Mouse (Mus musculus): ENCODE measurements around the gene Trappc2l. TPM values are rescaled to one million over a fixed set of nuclear protein-coding genes. Genes with fewer than 3 reads are reported as not detected.

Trappc2l gene
- polyA plus RNA-seq, 1 experiment, result 70.2 TPM

DNA sequence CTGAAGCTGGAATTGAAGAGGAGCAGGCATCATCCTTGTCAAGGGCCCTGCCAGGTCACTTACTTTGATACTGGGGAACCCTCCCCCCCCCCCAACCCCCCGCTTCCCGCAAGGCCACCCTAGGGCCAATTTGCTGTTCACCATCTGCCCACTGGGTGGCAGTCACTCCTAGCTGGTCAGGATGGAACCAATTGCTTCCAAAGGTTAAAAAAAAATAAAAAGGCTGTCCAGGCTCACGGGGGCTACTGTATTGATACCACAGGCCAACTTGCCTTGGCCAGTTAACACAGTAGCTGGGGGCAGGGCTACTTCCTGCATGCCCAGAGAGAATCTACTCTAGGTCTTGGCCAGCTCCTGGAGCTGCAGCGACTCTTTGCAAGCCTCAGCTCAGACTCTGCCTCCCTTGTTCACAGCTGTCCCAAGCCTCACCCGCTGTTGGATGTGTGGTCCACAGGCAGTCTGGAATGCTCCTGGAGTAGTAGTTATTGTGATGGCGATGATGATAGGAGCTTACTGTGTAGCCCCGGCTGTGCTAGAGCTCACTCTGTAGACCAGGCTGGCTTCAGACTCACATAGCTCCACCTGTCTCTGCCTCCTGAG is 6.6 kb downstream of the Trappc2l start:
- Histone ChIP-seq H3K79me2 (ENCODE audit: control insufficient read depth, insufficient read depth) (no peaks in the 10 kb centered on the region), H3K4me3 (ENCODE audit: insufficient read depth, poor library complexity, severe bottlenecking) (no peak overlapping the region), H3K79me3 (ENCODE audit: low read depth) (no peaks in the 10 kb centered on the region), H3K36me3 (ENCODE audit: control insufficient read depth, insufficient read depth) (no peaks in the 10 kb centered on the region), H3ac (ENCODE audit: control insufficient read depth, insufficient read length, low read depth) (no peak overlapping the region), H3K27me3 (ENCODE audit: control insufficient read depth, insufficient read depth, insufficient read length) (no peaks in the 10 kb centered on the region)
- TF ChIP-seq CTCF (IDR thresholded peaks at IDR 0.05; ENCODE audit: control insufficient read depth, insufficient read depth, insufficient read length) (peak; percentile 45), MAX (IDR thresholded peaks at IDR 0.05) (no peak)

DNA sequence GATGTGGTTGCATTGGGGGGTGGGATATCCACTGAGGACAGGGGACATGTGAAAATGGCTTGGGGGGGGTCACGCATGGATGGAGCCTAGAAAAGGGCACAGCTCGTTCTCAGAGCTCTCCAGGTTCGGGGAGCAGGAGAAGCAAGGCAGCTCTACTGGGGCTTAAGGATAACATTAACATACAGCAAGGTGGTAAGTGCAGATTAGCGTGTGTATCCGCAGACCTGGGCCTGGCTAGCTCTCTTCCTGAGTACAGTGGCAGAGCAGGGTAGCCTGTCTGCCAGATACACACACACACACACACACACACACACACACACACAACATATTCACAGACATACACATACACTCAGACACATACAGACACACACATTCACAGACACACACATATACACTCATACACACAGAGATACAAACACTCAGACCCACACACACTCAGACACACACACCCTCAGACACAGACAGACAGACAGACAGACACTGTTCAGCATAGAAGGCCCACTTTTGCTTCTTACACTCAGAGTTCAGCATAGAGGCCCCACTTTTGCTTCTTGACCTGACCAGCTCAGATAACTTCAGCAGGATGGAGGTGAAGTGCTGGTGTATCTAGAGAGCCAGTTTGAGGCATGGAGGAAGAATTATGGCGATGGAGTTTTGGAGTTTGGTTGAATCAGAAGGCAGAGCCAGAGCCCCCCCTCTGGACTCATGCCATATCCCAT is 7.4 kb downstream of the Trappc2l start:
- no peaks in the 10 kb centered on the region for H3K79me2 ChIP-seq (ENCODE audit: control insufficient read depth, insufficient read depth)
- no peaks in the 10 kb centered on the region for H3K36me3 ChIP-seq (ENCODE audit: control insufficient read depth, insufficient read depth)
- H3K27me3 ChIP-seq (ENCODE audit: control insufficient read depth, insufficient read depth, insufficient read length), result peaks cover under 1% of the 10 kb centered on the region
- no peak overlapping the region for H3K4me3 ChIP-seq (ENCODE audit: insufficient read depth, poor library complexity, severe bottlenecking)
- no peaks in the 10 kb centered on the region for H3K79me3 ChIP-seq (ENCODE audit: low read depth)
- TF ChIP-seq MYOD1 (IDR thresholded peaks at IDR 0.05; ENCODE audit: control insufficient read depth, insufficient read length, low read depth), result no peak
- TF ChIP-seq CEBPB (IDR thresholded peaks at IDR 0.05; ENCODE audit: low read depth), result no peak
- no peak for TF ChIP-seq USF1 (IDR thresholded peaks at IDR 0.05; ENCODE audit: low read depth)
- H3ac ChIP-seq (ENCODE audit: control insufficient read depth, insufficient read length, low read depth), result no peak overlapping the region

DNA sequence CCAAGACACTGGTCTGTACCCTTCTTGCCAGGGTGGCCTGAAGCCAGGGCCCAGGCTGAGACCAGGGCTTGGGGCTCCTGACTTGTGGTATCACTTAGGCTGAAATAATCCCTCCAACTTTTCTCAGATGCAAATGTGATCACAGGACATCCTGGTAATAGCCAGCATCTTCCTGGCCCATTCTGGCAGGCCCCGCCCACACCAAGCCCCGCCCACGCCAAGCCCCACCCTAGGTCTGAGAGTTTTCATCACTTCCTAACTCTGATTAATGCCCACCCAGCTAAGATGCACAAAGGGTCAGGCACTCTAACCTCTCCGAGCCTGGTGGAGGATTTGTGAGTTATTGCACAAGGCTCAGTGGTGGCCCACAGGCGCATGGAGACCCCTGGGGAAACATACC is 9.0 kb downstream of the Trappc2l start:
- Histone ChIP-seq H3K79me2 (ENCODE audit: control insufficient read depth, insufficient read depth) (no peaks in the 10 kb centered on the region), H3K36me3 (ENCODE audit: control insufficient read depth, insufficient read depth) (no peaks in the 10 kb centered on the region), H3K79me3 (ENCODE audit: low read depth) (no peaks in the 10 kb centered on the region), H3K4me3 (ENCODE audit: insufficient read depth, poor library complexity, severe bottlenecking) (no peak overlapping the region), H3K27me3 (ENCODE audit: control insufficient read depth, insufficient read depth, insufficient read length) (peaks cover 16% of the 10 kb centered on the region), H3ac (ENCODE audit: control insufficient read depth, insufficient read length, low read depth) (no peak overlapping the region)
- TF ChIP-seq CEBPB (IDR thresholded peaks at IDR 0.05; ENCODE audit: low read depth) (no peak), USF1 (IDR thresholded peaks at IDR 0.05; ENCODE audit: low read depth) (no peak), MYOG (IDR thresholded peaks at IDR 0.05; ENCODE audit: control insufficient read depth, extremely low read depth, insufficient read length) (no peak)

DNA sequence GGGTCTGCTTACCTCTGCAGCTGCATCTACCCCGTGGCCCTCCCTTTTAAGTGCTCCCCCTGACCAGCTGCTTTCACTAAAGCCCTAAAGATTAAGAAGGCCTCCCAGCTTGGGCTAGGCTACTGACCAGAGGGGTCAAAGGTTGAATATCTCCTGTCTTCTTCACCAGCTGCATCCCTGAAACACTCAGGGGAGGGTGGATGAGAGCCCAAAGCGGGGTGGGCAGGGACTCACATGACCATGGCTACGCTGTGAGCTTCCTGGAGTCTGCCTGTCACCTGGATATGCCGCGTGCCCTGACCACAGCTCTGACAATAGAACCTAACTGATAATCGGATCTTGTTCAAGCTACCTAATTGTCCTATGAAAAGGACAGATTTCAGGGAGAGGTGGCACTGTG is 11.3 kb downstream of the Trappc2l start, which contains the start of gene Pabpn1l:
Pabpn1l (minus strand) TSS at position 13 of the 400 bp plus-strand sequence.
- H3ac ChIP-seq (ENCODE audit: control insufficient read depth, insufficient read length, low read depth), result no peak within 1 kb of the TSS
- peaks cover 39% of the 10 kb centered on the region for H3K27me3 ChIP-seq (ENCODE audit: control insufficient read depth, insufficient read depth, insufficient read length)
- TF ChIP-seq MYOG (IDR thresholded peaks at IDR 0.05; ENCODE audit: control insufficient read depth, extremely low read depth, insufficient read length), result no peak
- TF ChIP-seq MYOD1 (IDR thresholded peaks at IDR 0.05; ENCODE audit: control insufficient read depth, insufficient read length, low read depth), result no peak
- no peak for TF ChIP-seq FOSL1 (IDR thresholded peaks at IDR 0.05; ENCODE audit: insufficient read depth, low read length, poor library complexity, severe bottlenecking)
- no peak for TF ChIP-seq USF1 (IDR thresholded peaks at IDR 0.05; ENCODE audit: low read depth)
- TF ChIP-seq CEBPB (IDR thresholded peaks at IDR 0.05; ENCODE audit: low read depth), result no peak
- TF ChIP-seq CTCF (IDR thresholded peaks at IDR 0.05; ENCODE audit: control insufficient read depth, insufficient read depth, insufficient read length), result no peak
- no peak for TF ChIP-seq MAX (IDR thresholded peaks at IDR 0.05)
- H3K79me3 ChIP-seq (ENCODE audit: low read depth), result no peaks in the 10 kb centered on the region
- H3K36me3 ChIP-seq (ENCODE audit: control insufficient read depth, insufficient read depth), result no peaks in the 10 kb centered on the region
- H3K79me2 ChIP-seq (ENCODE audit: control insufficient read depth, insufficient read depth), result no peaks in the 10 kb centered on the region
- no peak within 1 kb of the TSS for H3K4me3 ChIP-seq (ENCODE audit: insufficient read depth, poor library complexity, severe bottlenecking)

DNA sequence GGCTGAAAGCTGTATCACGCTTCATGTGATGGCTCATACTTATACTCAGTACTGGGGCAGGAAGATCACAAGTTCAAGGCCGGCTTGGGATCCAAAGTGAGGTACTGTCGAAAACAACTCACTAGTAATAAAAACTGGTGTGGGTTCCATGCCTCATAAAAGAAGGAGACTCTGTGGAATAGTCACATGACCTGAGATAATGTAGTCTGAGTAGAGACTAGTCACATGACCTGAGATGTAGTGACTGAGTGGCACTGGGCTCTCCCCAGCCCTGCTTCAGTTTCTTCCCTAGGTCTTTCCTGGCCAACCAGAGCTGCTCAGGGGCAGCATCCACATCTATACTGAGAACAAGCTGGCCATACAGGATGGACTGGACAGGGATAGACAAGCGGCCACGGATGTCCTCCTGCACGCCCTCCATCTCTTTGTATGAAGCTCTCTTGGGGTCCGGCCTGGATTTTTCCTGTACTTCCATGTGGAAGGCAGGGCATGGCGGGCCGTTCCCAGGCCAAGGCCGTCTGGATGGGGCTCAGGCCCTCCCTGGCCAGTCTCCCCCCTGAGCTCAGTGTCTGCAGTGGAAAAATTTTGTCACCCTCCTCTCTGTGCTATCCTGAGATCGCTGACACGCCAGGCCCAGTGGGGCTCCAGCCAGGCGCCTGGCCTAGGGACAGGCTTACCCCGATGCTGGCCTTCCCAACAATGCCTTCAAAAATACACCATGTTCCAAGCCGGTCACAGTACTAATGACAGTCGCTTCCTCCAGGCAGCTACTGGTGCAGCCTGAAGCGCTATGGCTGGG is 12.6 kb downstream of the Trappc2l start:
- no peaks in the 10 kb centered on the region for H3K79me3 ChIP-seq (ENCODE audit: low read depth)
- no peak overlapping the region for H3ac ChIP-seq (ENCODE audit: control insufficient read depth, insufficient read length, low read depth)
- TF ChIP-seq FOSL1 (IDR thresholded peaks at IDR 0.05; ENCODE audit: insufficient read depth, low read length, poor library complexity, severe bottlenecking) (no peak), MYOD1 (IDR thresholded peaks at IDR 0.05; ENCODE audit: control insufficient read depth, insufficient read length, low read depth) (no peak), CEBPB (IDR thresholded peaks at IDR 0.05; ENCODE audit: low read depth) (no peak), MYOG (IDR thresholded peaks at IDR 0.05; ENCODE audit: control insufficient read depth, extremely low read depth, insufficient read length) (no peak), MAX (IDR thresholded peaks at IDR 0.05) (no peak), CTCF (IDR thresholded peaks at IDR 0.05; ENCODE audit: control insufficient read depth, insufficient read depth, insufficient read length) (no peak), USF1 (IDR thresholded peaks at IDR 0.05; ENCODE audit: low read depth) (no peak)
- H3K4me3 ChIP-seq (ENCODE audit: insufficient read depth, poor library complexity, severe bottlenecking), result no peak overlapping the region
- no peaks in the 10 kb centered on the region for H3K79me2 ChIP-seq (ENCODE audit: control insufficient read depth, insufficient read depth)
- no peaks in the 10 kb centered on the region for H3K36me3 ChIP-seq (ENCODE audit: control insufficient read depth, insufficient read depth)
- peaks cover 52% of the 10 kb centered on the region for H3K27me3 ChIP-seq (ENCODE audit: control insufficient read depth, insufficient read depth, insufficient read length)

DNA sequence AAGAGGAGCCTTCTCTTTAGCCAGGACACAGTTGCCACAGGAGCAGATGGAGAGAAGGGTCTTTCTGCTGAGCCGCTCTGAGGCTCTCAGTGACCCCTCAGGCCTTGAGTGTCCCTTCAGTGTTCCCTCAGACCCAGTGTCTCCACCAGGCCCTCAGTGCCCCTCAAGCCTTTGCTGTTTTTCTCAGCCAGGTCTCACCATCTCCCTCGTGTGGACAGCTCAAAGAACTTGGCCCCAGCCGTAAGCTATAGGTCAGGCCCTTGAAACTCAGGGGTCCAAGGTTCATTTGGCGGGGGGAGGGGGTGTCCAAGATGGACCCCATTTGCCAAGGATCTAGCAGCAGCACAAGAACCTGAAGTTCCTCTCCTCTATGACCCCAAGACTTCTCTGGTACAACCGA is 13.2 kb downstream of the Trappc2l start:
- Histone ChIP-seq H3ac (ENCODE audit: control insufficient read depth, insufficient read length, low read depth) (no peak overlapping the region), H3K36me3 (ENCODE audit: control insufficient read depth, insufficient read depth) (no peaks in the 10 kb centered on the region), H3K79me2 (ENCODE audit: control insufficient read depth, insufficient read depth) (no peaks in the 10 kb centered on the region), H3K4me3 (ENCODE audit: insufficient read depth, poor library complexity, severe bottlenecking) (no peak overlapping the region), H3K27me3 (ENCODE audit: control insufficient read depth, insufficient read depth, insufficient read length) (peaks cover 58% of the 10 kb centered on the region), H3K79me3 (ENCODE audit: low read depth) (no peaks in the 10 kb centered on the region)
- TF ChIP-seq MYOD1 (IDR thresholded peaks at IDR 0.05; ENCODE audit: control insufficient read depth, insufficient read length, low read depth) (no peak), MYOG (IDR thresholded peaks at IDR 0.05; ENCODE audit: control insufficient read depth, extremely low read depth, insufficient read length) (no peak), MAX (IDR thresholded peaks at IDR 0.05) (no peak), CEBPB (IDR thresholded peaks at IDR 0.05; ENCODE audit: low read depth) (no peak), FOSL1 (IDR thresholded peaks at IDR 0.05; ENCODE audit: insufficient read depth, low read length, poor library complexity, severe bottlenecking) (no peak), CTCF (IDR thresholded peaks at IDR 0.05; ENCODE audit: control insufficient read depth, insufficient read depth, insufficient read length) (no peak)

All from C2C12 (cell line).